Mouse (Mus musculus) E14TG2a.4 (cell line): ENCODE data around the gene Mbd5.

Experiments used
- CTCF ChIP-seq: conservative IDR thresholded peaks from 2 replicates; pipeline ENCODE4 v1.5.1; 2014; ENCODE audit warnings: low read length
- NANOG ChIP-seq: IDR thresholded peaks from 2 replicates; pipeline ENCODE4 v1.6.1; 2014; ENCODE audit warnings: borderline replicate concordance, low read length, mixed read lengths
- POU5F1 ChIP-seq: IDR thresholded peaks from 2 replicates; pipeline ENCODE4 v1.6.1; 2014; ENCODE audit warnings: low read length, borderline replicate concordance

GRCm38 (mm10) chr2:49177015-49177414 is 227.7 kb downstream of the Mbd5 start:
- TF ChIP-seq CTCF (no peak), NANOG (no peak), POU5F1 (no peak)
